Mouse (Mus musculus) liver, embryonic 15.5 days (tissue): ENCODE measurements around the gene Opa3. TPM values are rescaled to one million over a fixed set of nuclear protein-coding genes. Genes with fewer than 3 reads are reported as not detected.
"Not testable (repeated sequence)": the region's sequence is repeated elsewhere in the genome, so short reads cannot be mapped to it uniquely, and the experiment has no call there.

Source experiments
- ATAC-seq: fragments of 200-750 bp; cut with Nextera tagmentation; 2 replicates; pipeline ENCODE4 v1.8.0; 2017; ENCODE audit warnings: moderate number of reproducible peaks, mild to moderate bottlenecking, moderate library complexity; ENCODE audit not compliant: insufficient read depth
- H3K27ac ChIP-seq: fragments of 300-500 bp; sonication (generic); replicated peaks from 2 replicates; pipeline ENCODE4 v1.5.1; 2015; ENCODE audit warnings: mild to moderate bottlenecking, inconsistent platforms
- H3K27me3 ChIP-seq: fragments of 300-500 bp; sonication (generic); 2 replicates; pipeline ENCODE4 v1.6.1; 2015; ENCODE audit warnings: mild to moderate bottlenecking, inconsistent platforms
- H3K36me3 ChIP-seq: fragments of 300-500 bp; sonication (generic); replicated peaks from 2 replicates; pipeline ENCODE4 v1.6.1; 2015; ENCODE audit warnings: moderate library complexity, mild to moderate bottlenecking, inconsistent platforms
- H3K4me1 ChIP-seq: fragments of 300-500 bp; sonication (generic); replicated peaks from 2 replicates; pipeline ENCODE4 v1.6.1; 2015; ENCODE audit warnings: inconsistent platforms
- H3K4me2 ChIP-seq: fragments of 300-500 bp; sonication (generic); 2 replicates; pipeline ENCODE4 v1.6.1; 2015; ENCODE audit warnings: moderate library complexity, mild to moderate bottlenecking, inconsistent platforms
- H3K4me3 ChIP-seq: fragments of 300-500 bp; sonication (generic); replicated peaks from 2 replicates; pipeline ENCODE4 v1.5.1; 2015; ENCODE audit warnings: mild to moderate bottlenecking, inconsistent platforms
- H3K9ac ChIP-seq: fragments of 300-500 bp; sonication (generic); 2 replicates; pipeline ENCODE4 v1.6.1; 2015; ENCODE audit warnings: moderate library complexity, mild to moderate bottlenecking, inconsistent platforms
- H3K9me3 ChIP-seq: fragments of 300-500 bp; sonication (generic); replicated peaks from 2 replicates; pipeline ENCODE4 v1.6.1; 2016; ENCODE audit warnings: inconsistent platforms
- WGBS: fragments of 180-500 bp; shearing (Covaris S2); methylation state at CpG from one replicate; pipeline ENCODE4 v1.1.7; 2015; ENCODE audit warnings: mixed read lengths; ENCODE audit not compliant: insufficient replicate concordance; 5-methylcytosine and 5-hydroxymethylcytosine counted together
- polyA plus RNA-seq: library from polyadenylated mRNA; unstranded; fragments of >200 nt; fragmentation: Nextera tagmentation; extraction: Ambion mirVana; gene quantifications from 2 replicates; pipeline ENCODE4 v1.2.1, GENCODE M21; 2015

The Opa3 gene
- polyA plus RNA-seq, 1 experiment from 2014 or later = 15.3 TPM

DNA sequence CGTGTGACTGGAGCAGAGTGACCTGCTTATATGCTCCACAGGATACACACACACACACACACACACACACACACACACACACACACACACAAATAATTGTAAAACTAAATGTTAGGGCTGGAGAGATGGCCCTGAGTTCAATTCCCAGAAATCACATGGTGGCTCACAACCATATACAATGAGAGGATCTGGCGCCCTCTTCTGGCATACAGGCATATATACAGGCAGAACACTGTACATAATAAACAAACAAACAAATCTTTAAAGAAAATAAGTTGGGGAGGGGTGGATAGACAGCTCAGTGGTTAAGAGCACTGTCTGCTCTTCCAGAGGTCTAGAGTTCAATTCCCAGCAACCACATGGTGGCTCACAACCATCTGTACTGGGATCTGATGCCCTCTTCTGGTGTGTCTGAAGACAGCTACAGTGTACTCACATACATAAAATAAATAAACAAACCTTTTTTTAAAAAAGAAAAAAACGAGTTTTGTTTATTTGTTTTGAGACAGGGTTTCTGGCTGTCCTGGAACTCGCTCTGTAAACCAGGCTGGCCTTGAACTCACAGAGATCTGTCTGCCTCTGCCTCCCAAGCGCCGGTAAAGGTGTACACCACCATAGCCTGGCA lies 53.7 kb downstream of the Opa3 start:
- peak; percentile 4; the same call in 1 of the 2 replicates for ATAC-seq
- not testable (repeated sequence) for H3K9ac ChIP-seq, H3K9me3 ChIP-seq, H3K36me3 ChIP-seq
- H3K27me3 ChIP-seq = peaks cover 94% of the 10 kb centered on the region
- 0 out of 2 replicates have a peak overlapping the region, but pooled peaks have one; percentile 51 for H3K27ac ChIP-seq
- WGBS = 24% methylated on average over 6 of the region's 6 CpGs
- H3K4me1 ChIP-seq = peaks cover 31% of the 10 kb centered on the region
- peak overlapping the region; percentile 58 for H3K4me3 ChIP-seq
- peak overlapping the region; percentile 98 for H3K4me2 ChIP-seq

DNA sequence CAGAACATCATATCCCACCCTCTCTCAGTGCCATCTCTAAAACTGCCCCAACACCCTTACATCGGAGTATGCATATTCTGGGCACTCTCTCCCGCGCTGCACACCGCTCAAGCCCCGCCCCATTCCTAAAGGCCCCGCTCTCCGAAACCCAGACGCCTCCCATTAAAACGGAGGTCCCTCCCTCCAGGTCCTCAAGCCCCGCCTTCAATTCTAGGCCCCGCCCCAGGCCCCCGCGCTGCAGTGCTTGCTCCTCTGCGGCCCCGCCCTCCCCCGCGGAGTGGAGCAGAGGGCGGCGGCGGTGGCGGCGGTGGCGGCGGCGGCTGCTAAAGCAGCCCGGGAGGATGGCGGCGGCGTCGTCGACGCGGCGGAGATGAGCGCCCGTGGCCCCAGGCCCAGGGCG lies 54.3 kb downstream of the Opa3 start, which contains the start of gene Rtn2:
TSS of gene Rtn2 (plus strand) at position 240 of the 400 bp plus-strand sequence.
- peaks cover 94% of the 10 kb centered on the region for H3K27me3 ChIP-seq
- 0 out of 2 replicates have a peak within 1 kb of the TSS, but pooled peaks have one; percentile 51 for H3K27ac ChIP-seq
- 1% methylated on average over 36 of the region's 37 CpGs for WGBS
- peak; percentile 84 for ATAC-seq
- peak within 1 kb of the TSS; percentile 51; the same call in 1 of the 2 replicates for H3K9ac ChIP-seq
- no peaks in the 10 kb centered on the region for H3K36me3 ChIP-seq
- H3K9me3 ChIP-seq = no peaks in the 10 kb centered on the region
- H3K4me3 ChIP-seq = peak within 1 kb of the TSS; percentile 58
- peaks cover 31% of the 10 kb centered on the region for H3K4me1 ChIP-seq
- peak within 1 kb of the TSS; percentile 98 for H3K4me2 ChIP-seq

DNA sequence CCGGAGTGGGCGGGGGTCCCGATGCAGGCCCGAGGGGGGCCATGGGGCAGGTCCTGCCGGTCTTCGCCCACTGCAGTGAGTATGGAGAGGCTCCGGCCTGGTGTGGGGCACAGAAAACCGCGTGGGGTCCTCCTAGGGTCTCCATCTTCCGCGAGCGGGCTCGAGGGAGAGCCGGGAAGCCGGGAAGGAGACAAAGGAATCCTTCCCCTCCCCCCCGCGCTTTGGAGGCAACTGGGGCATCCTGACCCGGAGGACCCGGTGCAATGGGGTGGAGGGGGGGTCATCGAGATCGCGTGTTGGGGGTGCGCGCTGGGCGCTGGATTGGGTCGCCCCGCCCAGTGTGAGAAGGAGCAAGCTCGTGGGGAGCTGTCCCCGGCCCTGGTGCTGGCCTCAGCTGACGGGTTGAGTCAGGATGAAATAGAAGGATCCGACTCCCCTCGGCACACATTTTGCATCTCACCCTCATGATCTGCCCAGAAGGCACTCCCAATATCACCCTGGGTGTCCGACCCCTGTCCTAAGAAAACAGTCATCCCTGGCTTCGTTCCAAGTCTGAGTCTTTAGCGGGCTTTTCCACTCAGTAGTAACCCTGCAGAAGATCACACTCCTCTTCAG lies 54.8 kb downstream of the Opa3 start:
- Histone ChIP-seq H3K9me3 (no peaks in the 10 kb centered on the region), H3K4me3 (peak overlapping the region; percentile 58), H3K4me1 (peaks cover 31% of the 10 kb centered on the region), H3K9ac (peak overlapping the region; percentile 51; the same call in 1 of the 2 replicates), H3K27me3 (peaks cover 92% of the 10 kb centered on the region), H3K36me3 (no peaks in the 10 kb centered on the region), H3K27ac (no peak overlapping the region), H3K4me2 (peak overlapping the region; percentile 98)
- 1% methylated on average over 35 of the region's 35 CpGs for whole genome bisulfite sequencing
- ATAC-seq = peak; percentile 51

DNA sequence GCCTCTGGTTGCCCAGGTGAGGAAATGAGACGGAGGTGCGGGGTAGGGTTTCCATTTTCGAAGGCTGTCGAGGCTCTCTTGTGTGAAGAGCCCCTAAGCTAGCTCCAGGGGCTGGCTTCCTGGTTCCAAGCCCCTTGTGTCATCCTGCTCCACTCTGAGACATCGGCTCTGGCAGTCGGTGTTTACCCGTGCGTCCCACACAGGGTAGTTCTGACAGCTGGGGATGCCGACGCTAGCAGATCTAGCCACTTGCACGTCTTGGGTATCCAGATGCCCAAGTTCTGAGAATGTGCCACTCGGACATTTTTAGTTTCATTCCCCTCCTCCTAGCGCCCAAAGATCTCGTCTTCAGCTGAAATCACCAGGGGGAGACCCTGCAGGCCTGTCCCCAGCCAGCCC lies 55.3 kb downstream of the Opa3 start:
- H3K27me3 ChIP-seq = peaks cover 87% of the 10 kb centered on the region
- H3K4me1 ChIP-seq = peaks cover 31% of the 10 kb centered on the region
- peak overlapping the region; percentile 98 for H3K4me2 ChIP-seq
- no peaks in the 10 kb centered on the region for H3K9me3 ChIP-seq
- no peaks in the 10 kb centered on the region for H3K36me3 ChIP-seq
- peak overlapping the region; percentile 58 for H3K4me3 ChIP-seq
- H3K9ac ChIP-seq = 0 out of 2 replicates have a peak overlapping the region, but pooled peaks have one; percentile 51
- H3K27ac ChIP-seq = no peak overlapping the region
- 42% methylated on average over 14 of the region's 14 CpGs for WGBS
- no peak for ATAC-seq

DNA sequence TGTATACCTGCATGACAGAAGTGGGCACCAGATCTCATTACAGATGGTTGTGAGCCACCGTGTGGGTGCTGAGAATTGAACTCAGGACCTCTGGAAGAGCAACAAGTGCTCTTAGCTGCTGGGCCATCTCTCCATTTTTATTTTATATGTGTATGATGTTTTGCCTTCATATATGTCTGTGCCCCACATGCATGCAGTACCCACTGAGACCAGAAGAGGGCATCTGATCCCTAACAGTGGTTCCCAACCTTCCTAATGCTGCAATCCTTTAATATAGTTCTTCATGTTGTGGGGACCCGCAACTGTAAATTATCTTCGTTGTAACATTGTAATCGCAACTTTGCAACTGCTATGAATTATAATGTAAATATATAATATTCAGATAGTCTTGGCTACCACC lies 56.6 kb downstream of the Opa3 start:
- H3K27me3 ChIP-seq = peaks cover 73% of the 10 kb centered on the region
- H3K27ac ChIP-seq = no peak overlapping the region
- no peak overlapping the region for H3K4me3 ChIP-seq
- H3K9me3 ChIP-seq = no peaks in the 10 kb centered on the region
- H3K9ac ChIP-seq = no peak overlapping the region
- H3K36me3 ChIP-seq = no peaks in the 10 kb centered on the region
- WGBS = 11% methylated on average over 4 of the region's 4 CpGs
- H3K4me2 ChIP-seq = no peak overlapping the region
- ATAC-seq = no peak
- H3K4me1 ChIP-seq = peaks cover 26% of the 10 kb centered on the region

DNA sequence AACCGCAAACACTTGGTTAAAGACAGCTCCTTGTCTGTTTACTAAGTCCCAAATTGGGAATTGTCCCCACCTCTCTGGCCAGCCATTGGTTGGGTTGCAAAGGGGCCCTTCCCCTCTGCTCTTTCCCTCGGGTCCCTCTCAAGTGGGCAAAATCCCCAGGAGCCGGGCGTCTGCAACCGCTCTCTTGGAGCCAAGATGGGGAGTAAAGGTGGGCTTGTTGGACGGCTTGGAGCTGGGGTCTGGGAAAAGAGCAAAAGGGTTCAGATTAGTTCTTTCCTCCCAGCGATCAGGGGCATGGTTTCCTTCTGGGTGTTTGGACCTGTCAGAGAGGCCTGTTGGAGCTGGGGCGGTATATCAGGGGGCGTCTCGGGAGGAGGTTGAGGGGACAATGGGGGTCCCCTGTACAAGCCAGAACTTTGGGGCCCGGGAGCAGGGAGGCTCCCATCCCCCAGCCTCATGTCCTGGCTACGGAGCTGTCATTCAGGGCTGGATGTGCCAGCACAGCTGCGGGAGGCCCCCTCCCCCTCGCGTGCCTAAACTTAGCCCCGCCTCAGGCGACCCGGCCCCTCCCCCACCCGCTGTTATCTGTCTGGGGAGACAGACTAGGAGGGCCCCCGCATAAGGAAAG lies 62.9 kb downstream of the Opa3 start:
- Histone ChIP-seq H3K9ac (peak overlapping the region; percentile 50), H3K36me3 (no peaks in the 10 kb centered on the region), H3K27ac (peak overlapping the region; percentile 72), H3K27me3 (peaks cover 15% of the 10 kb centered on the region), H3K4me2 (peak overlapping the region; percentile 84), H3K4me1 (peaks cover 36% of the 10 kb centered on the region), H3K4me3 (peak overlapping the region; percentile 56), H3K9me3 (no peaks in the 10 kb centered on the region)
- WGBS = 2% methylated on average over 20 of the region's 20 CpGs
- peak; percentile 73 for ATAC-seq

DNA sequence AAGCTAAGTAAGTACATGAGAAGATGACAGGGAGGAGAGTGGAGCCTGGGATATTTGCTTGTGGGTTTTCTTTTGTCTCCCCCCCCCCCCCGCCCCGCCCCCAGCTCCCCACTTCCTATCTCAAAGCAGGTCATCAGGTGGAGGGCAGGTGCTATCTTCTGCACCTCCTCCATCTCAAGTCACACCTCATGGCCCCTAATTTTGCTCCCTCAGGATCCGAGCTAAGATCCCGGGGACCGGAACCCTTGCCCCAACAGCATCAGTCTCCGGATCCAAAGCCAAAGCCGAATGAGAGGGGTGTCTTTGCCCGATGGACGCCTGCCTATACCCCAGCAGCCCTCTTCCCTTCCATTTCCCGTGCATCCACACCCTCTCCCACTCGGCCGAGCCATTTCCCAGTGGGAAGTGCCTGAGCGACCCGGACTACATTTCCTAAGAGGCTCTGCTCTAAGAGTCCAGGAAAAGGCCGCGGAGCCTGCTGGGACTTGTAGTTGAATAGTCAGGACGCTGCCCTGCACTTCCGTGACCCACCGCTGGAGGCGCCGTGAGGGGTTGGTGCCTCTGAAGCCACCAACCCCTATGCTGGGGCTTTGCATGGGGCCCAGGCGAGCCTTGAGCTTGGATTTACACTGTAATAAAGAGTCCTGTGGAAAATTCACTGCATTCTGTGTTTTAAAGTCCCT lies 67.5 kb downstream of the Opa3 start:
- peak overlapping the region; percentile 48; the same call in 1 of the 2 replicates for H3K9ac ChIP-seq
- 10% methylated on average over 22 of the region's 22 CpGs for WGBS
- no peaks in the 10 kb centered on the region; the same call in 1 of the 2 replicates for H3K9me3 ChIP-seq
- peak overlapping the region; percentile 80 for H3K4me2 ChIP-seq
- peak; percentile 20; the same call in 1 of the 2 replicates for ATAC-seq
- H3K27ac ChIP-seq = no peak overlapping the region
- peaks cover 35% of the 10 kb centered on the region for H3K4me1 ChIP-seq
- H3K36me3 ChIP-seq = no peaks in the 10 kb centered on the region
- peaks cover 4% of the 10 kb centered on the region; the same call in 1 of the 2 replicates for H3K27me3 ChIP-seq
- H3K4me3 ChIP-seq = peak overlapping the region; percentile 54

DNA sequence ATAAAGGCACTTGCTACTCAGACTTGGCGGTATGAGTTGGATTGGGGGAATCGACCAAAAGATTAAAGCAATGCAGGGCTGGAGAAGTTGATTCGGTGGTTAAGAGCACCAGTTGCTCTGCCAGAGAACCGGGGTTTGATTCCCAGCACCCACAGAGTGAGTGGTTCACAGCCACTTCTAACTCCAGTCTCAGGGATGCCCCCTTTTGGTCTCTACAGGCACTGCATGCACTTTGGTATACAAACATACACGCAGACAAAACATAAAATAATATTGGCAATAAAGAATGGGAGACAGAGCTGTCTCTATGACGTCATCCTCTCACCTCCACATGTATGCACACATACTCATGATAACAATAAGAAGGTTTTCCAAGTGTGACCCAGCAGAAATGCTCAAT lies 68.9 kb downstream of the Opa3 start:
- Histone ChIP-seq H3K36me3 (no peaks in the 10 kb centered on the region), H3K4me2 (no peak overlapping the region), H3K27me3 (peaks cover 14% of the 10 kb centered on the region), H3K4me1 (peaks cover 30% of the 10 kb centered on the region), H3K27ac (no peak overlapping the region), H3K4me3 (no peak overlapping the region), H3K9ac (no peak overlapping the region), H3K9me3 (no peaks in the 10 kb centered on the region; the same call in 1 of the 2 replicates)
- no peak for ATAC-seq
- 78% methylated on average over 6 of the region's 6 CpGs for WGBS

DNA sequence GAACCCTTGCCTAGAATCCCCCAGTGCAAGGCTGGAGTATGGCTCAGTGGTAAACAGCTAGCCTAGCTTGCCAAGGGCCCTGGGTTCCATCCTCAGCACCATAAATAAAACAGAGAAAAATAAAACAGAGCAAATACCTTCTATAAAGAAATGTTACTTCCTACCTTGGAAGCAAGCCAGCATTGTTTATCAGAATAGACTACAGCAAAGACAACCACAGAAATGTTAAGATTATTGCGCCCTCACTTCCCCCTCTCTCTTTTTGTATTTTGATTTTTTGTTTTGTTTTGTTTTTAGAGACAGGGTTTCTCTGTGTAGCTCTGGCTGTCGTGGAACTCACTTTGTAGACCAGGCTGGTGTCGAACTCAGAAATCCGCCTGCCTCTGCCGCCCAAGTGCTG lies 69.7 kb downstream of the Opa3 start:
- H3K4me2 ChIP-seq = no peak overlapping the region
- H3K27ac ChIP-seq = no peak overlapping the region
- H3K27me3 ChIP-seq = peaks cover 22% of the 10 kb centered on the region
- H3K36me3 ChIP-seq = no peaks in the 10 kb centered on the region
- H3K4me3 ChIP-seq = no peak overlapping the region
- ATAC-seq = no peak
- peaks cover 26% of the 10 kb centered on the region for H3K4me1 ChIP-seq
- H3K9ac ChIP-seq = no peak overlapping the region
- H3K9me3 ChIP-seq = no peaks in the 10 kb centered on the region; the same call in 1 of the 2 replicates
- WGBS = 82% methylated on average over 5 of the region's 5 CpGs

DNA sequence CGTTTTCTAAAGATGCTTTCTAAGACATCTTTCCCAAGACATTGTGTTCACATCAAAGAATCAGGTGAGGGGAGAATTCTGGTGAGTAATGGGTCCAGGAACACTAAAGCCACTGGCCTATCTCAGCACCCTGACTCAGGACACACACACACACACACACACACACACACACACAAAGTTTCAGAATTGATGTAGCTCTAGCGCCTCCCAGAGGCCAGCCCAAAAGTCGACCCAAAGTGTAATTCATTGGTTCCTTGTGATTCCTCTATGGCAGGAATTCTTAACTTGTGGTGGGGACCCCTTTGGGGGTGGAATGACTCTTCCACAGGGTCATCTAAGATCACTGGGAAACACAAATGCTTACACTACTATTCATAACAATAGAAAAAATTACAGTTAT lies 71.1 kb downstream of the Opa3 start:
- H3K4me1 ChIP-seq = peaks cover 29% of the 10 kb centered on the region
- no peak overlapping the region for H3K4me3 ChIP-seq
- ATAC-seq = no peak
- WGBS = 16% methylated on average over 3 of the region's 3 CpGs
- no peak overlapping the region for H3K9ac ChIP-seq
- H3K36me3 ChIP-seq = no peaks in the 10 kb centered on the region
- peaks cover 36% of the 10 kb centered on the region for H3K27me3 ChIP-seq
- no peak overlapping the region for H3K27ac ChIP-seq
- H3K9me3 ChIP-seq = no peaks in the 10 kb centered on the region; the same call in 1 of the 2 replicates
- H3K4me2 ChIP-seq = no peak overlapping the region
